Mouse (Mus musculus) R1 (cell line): Measurements from ENCODE around the gene Lyst.
"Not testable (repeated sequence)": the region's sequence is repeated elsewhere in the genome, so short reads cannot be mapped to it uniquely, and the experiment has no call there.

ENCODE experiments used
- DNase-seq: peaks from one replicate; pipeline ENCODE4 v3.0.0-alpha.2; 2018; ENCODE audit warnings: low read depth, low spot score

The Lyst gene

DNA sequence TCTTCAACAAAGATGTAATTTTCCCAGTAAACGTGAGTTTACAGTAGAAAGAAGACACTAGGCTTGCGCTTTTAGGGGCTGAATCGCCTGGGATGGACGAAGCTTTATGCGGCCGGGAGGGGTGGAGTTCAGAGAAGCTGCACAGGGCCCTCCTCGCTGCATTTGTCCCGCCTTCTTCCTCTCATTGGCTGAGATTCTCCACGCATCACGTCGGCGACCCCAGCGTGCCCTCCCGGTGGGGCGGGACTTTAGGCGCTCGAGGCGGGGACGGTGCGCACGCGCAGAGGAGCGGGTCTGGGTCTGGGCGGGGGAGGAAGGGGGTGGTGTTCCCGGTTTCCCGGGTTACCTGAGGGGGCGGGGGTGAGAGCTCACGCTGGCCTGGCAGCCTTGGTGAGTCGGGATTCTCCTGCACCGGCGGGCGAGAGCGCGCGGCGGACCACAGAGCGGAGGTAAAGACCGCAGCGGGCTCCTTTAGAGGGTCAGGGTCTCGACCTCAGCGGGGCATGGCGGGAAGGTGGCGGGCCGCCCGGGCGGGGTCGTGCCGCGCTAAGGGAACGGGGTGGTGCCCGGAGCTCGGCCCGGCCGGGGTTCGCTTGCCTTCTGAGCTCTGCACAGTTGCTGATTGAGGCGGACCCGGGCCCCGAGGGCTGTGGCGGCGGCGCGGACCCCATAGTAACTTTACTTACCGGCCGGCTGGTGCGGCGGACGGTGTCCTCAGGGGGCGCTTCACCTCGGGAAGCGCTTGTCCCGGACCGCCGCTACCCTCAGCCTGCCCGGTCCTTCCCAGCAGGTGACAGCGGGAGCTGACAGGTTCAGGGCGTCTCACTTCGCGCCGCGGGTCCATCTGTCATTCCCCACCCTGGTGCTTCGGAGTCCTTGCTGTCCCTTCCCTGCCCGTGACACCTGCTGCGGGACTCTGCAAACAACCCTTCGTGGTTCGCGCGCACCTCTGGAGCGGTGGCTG is at the start of gene Lyst:
Gene Lyst, plus strand, starts transcription at position 350 of the 964 bp plus-strand sequence.
- peak; percentile 97 for DNase-seq

DNA sequence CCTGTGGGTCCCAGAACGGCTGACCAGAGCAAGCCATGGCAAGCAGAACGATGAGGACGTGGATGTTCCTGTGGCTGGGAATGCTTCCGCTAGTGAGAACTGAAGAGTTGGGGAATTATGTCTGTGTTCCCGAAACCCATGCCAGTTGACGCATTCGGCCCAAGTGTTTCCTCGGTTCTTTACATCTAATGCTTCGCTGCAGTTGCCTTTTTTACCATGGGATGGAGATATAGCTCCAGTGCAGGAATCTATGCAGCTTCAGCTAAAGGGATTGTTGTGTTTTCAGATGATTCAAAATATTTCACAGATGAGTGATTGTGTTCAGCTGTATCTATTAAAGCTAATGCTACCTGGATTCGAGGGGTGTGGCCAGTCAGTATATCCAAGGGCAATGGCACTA is 47.1 kb upstream of the Lyst start:
- not testable (repeated sequence) for DNase-seq

DNA sequence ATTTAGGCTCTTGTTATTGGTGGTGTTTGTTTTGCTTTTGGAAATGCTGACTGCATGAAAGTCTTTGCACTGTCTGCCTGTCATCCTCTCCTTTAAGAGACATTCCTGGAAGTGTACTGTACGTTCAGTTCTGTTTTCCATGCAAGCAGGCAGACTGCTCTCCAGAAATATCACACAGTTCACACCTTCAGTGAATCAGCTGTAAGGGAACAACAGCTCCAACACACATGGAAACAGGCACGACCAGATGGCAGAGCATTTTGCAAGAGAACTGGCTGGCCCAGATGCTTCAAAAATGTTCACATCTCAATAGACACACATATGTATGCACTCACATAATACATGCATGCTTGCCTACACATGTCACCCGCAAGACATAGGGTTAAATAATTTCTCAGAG is 43.4 kb upstream of the Lyst start:
- no peak for DNase-seq

DNA sequence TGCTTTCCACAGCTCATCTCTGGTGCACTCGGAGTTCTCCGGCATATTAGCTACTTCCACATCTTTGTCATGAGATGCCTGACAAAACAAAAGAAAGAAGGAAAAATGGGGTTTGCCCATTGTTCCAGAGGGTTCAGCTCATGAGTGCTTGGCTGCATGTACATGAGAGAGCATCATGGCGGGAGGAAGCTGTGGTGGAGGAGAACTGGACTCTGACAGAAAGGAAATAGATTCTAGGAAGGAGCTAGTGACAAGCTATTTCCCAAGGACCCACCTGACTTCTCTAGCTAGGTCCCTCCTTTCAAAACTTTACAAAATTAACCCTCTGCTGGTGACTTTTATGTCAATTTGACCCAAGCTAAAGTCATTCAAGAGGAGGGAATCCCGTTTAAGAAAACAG is 42.3 kb upstream of the Lyst start:
- no peak for DNase-seq

DNA sequence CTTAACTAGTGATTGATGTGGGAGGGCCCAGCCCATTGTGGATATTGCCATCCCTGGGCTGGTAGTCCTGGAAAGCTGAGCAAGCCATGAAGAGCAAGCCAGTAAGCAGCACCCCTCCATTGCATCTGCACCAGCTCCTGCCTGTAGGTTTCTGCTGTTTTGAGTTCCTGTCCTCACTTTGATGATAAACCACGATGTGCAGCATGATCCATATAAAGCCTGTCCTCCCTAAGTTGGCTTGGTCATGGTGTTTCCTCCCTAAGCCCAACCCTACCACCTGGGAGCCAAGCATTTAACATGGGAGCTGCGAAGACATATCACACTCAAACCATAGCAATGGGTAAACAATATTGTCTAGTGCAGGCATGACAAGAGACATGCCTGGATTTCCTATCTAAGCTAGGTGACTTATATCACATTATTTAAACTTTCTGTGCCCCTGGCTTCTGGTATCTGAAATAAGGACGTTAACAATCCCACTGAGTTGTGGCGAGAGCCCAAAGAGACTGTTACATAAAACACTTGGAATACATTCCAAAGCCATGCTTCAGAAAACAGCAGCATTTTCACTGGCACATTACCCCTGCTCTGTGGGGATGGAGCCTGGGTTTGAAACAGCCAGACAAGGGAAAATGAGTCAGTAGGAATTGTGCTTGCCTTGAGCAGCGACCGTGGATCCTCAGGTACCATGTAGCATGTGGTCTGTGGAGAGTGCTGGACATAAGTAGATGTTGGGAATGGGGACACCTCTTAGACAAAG is 41.6 kb upstream of the Lyst start:
- no peak for DNase-seq

DNA sequence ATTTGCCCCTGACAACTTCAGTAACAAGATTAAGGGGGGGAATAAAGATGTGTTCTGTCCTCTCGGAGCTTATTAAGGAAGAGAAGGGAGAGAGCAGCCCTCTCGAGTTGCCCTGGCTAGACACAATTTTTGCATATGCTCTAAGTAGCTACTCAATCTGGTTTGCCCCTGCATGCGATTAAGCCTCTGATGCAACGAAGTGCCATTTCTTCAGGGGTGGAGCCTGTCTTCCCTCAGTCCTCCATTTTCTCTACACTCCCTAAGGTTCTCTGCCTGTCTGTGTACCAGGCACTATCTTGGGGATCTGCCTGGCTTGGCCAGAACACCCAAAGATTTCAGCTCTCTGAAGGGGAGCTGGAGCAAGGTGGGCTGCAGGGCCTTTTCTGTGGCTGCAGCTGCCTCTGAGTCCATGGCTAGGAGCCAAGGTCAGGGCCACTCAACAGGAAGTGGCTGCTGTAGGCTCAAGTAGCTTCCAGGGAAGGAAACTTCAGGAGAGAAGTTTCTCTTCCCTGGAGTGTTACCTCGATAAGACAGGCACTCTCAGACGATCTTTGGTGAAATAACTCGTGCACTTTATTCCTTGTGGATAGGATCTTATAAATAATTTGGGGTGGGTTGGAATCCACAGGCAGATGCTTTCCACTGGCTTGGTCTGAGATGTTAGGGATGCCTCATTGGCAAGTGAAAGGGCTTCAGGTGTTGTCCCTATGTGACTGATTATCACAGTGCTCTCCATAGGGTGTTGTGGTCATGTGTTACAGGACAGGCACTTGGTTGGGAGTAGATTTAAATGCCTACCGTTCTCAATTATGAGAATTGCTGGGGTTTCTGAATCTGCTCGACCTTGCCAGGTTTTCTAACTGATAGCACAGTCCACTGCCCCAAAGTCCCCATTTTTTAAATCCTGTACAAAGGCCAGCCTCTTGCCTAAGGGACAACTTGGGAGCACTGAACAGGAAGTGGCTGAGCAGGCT is 40.2 kb upstream of the Lyst start:
- DNase-seq = no peak

DNA sequence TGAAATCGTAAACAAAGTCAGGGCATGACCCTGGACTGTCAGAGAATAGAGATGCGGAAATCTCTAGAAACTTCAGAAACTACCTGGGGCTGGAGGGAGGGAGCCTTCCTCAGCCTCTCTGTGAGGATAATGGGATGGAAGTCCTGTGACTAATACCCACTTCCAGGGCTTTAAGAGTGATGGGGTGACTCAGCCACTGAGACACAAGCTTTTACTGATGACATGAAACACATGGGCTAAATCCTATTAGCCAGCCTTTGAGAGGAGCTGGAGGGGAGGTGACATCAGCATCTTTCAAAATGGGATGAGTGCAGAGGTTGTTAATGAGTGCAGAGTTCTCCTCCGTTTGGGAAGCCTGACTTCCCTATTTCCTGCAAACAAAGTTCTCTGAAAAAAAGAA is 38.2 kb upstream of the Lyst start:
- DNase-seq = no peak

DNA sequence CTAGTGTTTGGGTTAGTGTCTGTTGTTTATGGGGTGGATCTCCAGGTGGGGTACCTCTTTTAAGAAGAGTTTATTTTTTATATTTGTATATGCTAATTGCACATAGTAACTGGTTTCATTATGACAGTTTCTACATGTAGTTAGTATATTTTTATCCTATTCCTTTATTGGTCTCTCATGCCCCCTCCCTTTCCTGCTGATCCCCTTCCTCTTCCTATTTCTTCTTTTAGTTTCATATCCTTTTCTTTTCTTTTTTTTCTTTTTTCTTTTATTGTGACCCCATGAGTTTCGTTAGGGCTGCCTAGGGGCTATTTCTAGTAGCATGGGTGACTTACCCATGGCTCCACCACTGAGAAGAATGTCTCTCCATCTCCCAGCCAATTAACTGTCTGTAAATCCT is 36.5 kb upstream of the Lyst start:
- DNase-seq = no peak

DNA sequence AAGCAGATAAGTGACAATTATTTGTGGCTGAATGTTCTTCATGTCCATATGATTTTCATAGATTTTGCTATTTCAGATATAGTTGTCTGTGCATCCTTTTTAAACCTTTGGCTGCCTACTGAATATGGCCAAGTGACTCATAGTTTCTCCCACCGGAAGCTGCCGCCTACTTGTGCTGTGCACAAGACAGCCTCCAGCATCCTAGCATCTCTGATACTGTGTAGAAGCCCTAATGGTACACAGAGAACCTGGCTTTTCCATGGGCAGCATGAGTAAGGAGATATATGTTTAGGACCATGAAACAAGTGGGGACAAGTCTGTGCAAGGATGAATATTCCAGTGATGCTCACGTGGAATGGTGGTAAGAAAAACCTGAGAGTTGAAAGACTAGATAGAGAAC is 35.0 kb upstream of the Lyst start:
- no peak for DNase-seq

DNA sequence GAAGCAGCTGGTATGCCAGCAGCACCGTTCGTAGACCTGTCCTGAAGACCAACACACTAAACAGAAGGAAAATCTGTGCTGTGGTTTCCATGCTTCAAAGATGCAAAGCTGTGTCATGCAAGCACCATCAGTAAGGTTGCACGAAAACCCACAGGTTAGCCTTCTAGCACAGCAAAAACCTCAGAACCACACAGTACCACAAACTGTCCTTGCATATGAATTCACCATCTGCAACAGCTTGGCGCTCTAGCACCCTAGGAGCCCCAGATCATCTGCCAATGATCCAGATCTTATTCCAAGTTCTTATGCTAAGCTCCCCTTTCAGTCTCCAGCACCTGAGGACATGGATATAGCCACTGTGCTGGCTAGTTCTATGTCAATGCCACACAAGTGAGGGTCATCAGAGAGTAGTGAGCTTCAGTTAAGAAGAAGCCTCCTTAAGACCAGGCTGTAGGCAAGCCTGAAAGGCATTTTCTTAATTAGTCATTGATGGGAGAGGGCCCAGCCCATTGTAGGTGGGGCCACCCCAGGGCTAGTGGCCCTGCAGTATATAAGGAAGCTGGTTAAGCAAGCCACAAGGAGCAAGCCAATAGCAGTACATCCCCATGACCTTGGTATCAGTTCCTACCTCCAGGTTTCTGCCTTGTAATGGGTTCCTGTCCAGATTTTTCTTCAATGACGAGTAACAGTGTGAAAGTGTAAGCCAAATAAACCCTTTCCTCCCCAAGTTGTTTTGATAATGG is 33.0 kb upstream of the Lyst start:
- DNase-seq = no peak

DNA sequence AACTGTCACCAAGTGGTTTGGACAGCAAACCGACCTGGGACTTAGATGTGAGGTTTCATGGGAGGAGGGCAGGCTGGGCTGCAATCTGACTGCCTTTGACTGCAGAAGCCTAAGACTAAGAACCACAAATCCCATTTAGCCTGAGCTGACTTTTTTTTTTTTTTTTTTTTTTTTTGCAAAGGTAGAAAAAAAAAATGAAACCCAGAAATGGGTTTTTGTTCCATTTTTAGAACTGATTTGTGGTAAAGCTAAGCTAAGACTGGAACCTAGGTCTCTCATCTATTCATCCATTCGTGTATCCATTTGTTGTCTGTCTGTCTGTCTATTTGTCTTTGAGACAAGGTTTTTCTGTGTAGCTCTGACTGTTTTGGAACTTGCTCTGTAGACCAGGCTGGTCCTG is 31.9 kb upstream of the Lyst start:
- DNase-seq = no peak

DNA sequence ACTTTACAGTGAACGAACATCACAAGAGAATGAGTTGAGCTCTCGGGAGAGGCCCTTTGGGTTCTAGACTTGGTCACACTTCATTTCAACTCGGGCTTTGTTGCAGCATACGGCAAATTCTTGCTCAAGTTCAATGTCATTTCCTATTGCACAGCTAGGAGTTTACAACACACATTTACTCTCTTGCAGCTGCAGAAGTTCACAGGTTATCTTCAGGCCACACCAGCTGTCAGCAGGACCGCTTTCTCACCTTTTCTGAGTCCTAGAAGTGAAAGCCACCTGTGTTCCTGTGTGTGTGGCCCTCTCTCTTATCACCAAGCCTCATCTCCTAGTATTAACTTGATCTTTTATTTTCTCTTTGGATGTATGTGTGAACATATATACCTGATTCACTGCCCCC is 31.3 kb upstream of the Lyst start:
- DNase-seq = no peak

DNA sequence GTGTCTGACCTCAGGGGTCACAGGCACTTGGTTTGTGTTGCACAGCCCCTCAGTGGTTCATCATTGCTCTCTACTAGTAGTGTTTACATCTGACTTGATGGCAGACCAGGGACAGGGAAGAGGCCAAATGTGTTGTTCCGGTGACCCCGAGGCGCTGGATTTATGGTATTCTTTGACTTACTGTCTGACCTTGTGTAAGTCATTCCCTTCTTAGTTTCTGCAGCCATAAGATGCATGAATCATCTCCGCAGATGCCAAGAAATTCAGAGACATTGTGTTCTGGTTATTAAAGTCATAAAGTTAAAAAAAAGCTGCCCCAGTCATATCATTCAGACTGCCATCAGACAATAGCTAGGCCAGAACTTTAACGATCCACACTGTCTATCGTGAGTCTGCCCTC is 27.6 kb upstream of the Lyst start:
- DNase-seq = no peak

DNA sequence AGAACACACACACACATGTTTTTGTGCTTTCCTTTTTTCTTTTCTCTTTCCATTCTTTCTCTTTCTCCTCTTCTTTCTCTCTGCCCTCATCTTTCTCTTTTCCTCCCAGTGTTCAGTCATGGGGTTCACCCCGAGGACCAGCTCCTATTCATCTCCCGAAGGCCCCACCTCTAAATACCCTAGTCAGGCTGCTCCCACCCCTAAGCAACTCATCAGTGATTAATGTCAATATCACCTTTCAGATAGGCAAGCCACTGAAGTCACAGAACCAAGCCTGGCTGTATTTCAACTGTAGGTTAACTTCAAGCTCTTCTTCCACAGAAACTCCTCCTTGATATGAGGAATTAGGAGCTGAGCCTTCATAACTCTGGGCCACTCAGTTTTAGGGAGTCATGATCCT is 26.1 kb upstream of the Lyst start:
- DNase-seq = no peak

DNA sequence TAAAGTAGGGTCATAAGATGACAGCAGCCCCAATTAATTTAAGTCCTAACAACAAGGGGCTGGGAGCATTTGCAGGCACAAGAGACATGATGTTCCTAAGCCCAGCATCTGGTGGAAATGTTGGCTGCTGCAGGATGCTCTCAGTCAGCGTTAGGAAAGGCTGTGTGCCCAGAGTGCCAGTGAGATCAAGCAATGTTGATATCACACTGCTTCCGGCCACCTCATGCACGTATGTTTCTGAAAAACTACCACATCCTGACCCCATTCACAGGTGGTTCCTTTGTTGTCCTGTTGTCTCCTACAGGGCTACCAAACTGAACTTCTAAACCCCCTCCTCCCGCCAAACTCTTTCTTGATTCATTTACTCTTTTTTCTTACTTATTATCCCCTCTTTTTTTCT is 25.7 kb upstream of the Lyst start:
- DNase-seq = no peak

DNA sequence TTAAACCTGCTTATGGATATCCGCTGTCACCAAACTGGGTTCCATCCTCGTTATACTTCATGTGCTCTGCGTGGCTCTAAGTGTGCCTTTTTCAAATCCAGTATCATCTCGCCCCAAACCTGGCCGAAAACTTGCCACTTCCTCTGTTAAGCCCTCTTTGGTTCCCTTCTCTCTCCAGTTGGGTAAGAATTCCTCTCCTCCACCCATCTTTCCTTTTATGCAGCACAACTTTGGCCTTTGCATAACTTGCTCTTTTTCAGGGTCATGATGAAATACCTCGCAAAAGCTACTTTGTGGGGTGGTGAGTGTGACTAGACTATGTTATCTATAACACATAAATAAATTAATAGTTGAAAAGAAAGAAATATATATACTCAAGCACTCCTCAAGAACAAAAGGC is 22.6 kb upstream of the Lyst start:
- no peak for DNase-seq

DNA sequence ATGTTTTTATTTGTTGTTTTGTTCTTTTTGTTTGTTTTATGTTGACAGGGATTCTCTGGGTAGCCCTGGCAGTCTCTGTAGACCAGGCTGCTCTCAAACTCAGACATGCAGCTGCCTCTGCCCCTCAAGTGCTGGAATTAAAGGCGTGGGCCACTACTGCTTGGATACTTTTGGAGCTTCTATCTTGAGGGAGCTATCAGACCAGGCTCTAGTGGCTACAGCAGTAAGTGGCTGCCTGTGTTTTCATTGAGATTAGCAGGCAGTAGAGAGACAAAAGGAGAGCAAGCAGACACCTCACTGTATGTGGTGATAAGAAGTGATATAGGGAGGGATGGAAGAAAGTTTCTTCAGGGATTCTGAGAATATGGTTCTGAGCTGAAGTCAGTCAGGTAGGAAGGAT is 21.4 kb upstream of the Lyst start:
- DNase-seq = no peak

DNA sequence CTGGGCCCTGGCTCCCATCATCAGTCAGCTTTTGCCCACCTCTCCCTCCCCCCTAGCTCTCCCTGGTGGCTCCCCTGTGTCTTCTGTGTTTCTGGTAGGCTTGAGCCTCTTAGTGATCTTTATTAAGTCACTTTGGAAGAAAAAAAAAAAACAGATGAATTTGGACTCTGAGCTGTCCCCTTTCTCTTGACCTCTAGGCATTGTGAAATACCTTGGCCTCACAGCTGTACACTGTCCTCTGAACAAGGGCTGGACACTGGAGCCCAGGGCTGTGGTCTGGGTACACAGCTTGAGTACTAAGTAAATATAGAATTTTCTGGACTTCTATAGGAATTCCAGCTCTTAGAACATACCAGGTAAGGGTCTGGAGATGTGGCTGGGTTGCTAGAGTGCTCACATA is 20.6 kb upstream of the Lyst start:
- no peak for DNase-seq

DNA sequence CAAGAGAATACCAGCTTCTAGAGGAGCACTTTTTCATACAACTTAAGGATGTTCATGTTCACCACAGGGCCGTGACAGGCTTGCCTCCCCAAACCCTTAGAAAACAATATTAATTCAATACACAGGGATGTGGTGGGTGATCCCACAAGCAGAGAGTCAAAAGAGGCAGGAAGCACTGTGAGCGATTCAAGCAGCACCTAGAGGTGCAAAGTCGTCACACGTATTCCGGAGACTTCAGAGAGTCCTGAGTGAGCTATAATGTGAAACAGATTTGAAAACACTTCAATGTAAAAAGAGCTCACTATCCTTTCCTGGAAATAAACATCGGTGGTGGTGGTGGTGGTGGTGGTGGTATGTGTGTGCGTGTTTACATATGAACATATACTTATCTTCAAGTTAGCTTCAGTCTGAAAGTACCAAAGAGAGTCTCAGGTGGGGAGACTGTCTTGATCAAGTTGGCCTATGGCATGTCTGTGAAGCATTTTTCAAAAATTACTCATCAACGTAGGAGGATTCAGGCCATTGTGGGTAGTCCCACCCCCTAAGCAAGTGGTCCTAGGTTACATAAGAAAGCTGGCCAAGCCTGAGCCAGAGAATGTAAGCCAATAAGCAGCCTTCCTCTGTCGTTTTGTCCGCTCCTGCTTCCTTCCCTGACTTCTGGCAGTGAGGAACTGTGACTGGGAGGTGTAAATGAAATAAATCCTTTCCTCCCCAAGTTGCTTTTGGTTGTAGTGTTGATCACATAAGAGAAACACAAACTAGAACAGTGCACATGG is 17.9 kb upstream of the Lyst start:
- DNase-seq = no peak

DNA sequence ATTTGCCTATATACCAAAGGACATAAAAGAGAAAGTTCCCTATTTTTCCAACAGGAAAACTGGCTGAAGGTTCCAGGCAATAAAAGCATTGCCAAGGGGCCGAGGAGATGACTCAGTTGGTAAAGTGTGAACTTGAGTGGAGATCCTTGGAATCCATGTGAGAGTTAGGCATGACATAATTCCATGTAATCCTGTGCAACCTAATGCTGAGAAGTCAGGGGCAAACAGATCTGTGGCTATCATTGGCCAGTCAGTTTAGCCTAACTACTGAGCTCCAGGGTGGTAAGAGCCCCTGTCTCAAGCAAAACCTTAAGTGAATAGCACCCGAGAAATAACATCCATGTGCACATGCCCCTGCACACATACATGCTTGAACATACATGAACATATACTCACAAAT is 17.3 kb upstream of the Lyst start:
- DNase-seq = no peak
